Mouse (Mus musculus) embryonic facial prominence, embryonic 12.5 days (tissue): ENCODE data around the gene Lman1l. TPM values are rescaled to one million over a fixed set of nuclear protein-coding genes. Genes with fewer than 3 reads are reported as not detected.

Source experiments
- ATAC-seq: fragments of 200-750 bp; cut with Nextera tagmentation; 2 replicates; pipeline ENCODE4 v1.8.0; 2017; ENCODE audit not compliant: insufficient number of reproducible peaks, insufficient read depth, low FRiP score, low TSS enrichment
- H3K27ac ChIP-seq: fragments of 300-500 bp; sonication (generic); 2 replicates; pipeline ENCODE4 v1.5.1; 2016; ENCODE audit warnings: mild to moderate bottlenecking
- H3K27me3 ChIP-seq: fragments of 300-500 bp; sonication (generic); 2 replicates; pipeline ENCODE4 v1.6.1; 2016; ENCODE audit warnings: mild to moderate bottlenecking, moderate library complexity
- H3K36me3 ChIP-seq: fragments of 300-500 bp; sonication (generic); 2 replicates; pipeline ENCODE4 v1.6.1; 2016; ENCODE audit warnings: mild to moderate bottlenecking
- H3K4me1 ChIP-seq: fragments of 300-500 bp; sonication (generic); 2 replicates; pipeline ENCODE4 v1.6.1; 2016
- H3K4me2 ChIP-seq: fragments of 300-500 bp; sonication (generic); replicated peaks from 2 replicates; pipeline ENCODE4 v1.6.1; 2016; ENCODE audit warnings: mild to moderate bottlenecking, moderate library complexity
- H3K4me3 ChIP-seq: fragments of 300-500 bp; sonication (generic); 2 replicates; pipeline ENCODE4 v1.5.1; 2016; ENCODE audit warnings: mild to moderate bottlenecking
- H3K9ac ChIP-seq: fragments of 300-500 bp; sonication (generic); 2 replicates; pipeline ENCODE4 v1.6.1; 2016; ENCODE audit warnings: mild to moderate bottlenecking, moderate library complexity
- H3K9me3 ChIP-seq: fragments of 300-500 bp; sonication (generic); 2 replicates; pipeline ENCODE4 v1.6.1; 2016; ENCODE audit warnings: mild to moderate bottlenecking, moderate library complexity
- WGBS: fragments of 180-500 bp; shearing (Covaris S2); methylation state at CpG from one replicate; pipeline ENCODE4 v1.1.7; 2016; 5-methylcytosine and 5-hydroxymethylcytosine counted together
- polyA plus RNA-seq: library from polyadenylated mRNA; unstranded; fragments of >200 nt; fragmentation: Nextera tagmentation; extraction: Ambion mirVana; gene quantifications from 2 replicates; pipeline ENCODE4 v1.2.1, GENCODE M21; 2016

The Lman1l gene
- polyA plus RNA-seq, 1 experiment from 2014 or later = not detected

DNA sequence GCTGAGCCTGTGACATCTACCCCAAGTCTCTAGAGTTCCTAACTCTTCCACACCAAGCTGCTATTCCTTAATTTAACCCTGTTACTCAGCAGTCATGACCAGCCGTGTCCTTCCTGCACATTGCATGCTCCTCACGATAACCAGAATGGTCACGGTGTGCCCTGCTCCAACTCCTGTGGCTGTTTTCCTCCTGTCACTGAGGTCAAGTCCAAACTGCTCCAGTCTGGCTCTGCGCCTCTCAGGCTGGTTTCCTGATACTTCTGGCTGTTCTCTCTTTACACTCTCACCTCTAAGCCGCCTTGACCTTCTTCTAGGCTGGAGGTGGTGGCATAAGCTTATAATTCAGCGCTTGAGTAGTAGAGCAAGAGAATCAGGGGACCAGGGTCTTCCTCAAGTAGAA, 52.1 kb downstream of the Lman1l start:
- no peak overlapping the region for H3K9ac ChIP-seq
- peaks cover 25% of the 10 kb centered on the region for H3K36me3 ChIP-seq
- no peak overlapping the region for H3K27ac ChIP-seq
- WGBS = 93% methylated on average over 6 of the region's 6 CpGs
- ATAC-seq = no peak
- no peak overlapping the region for H3K4me2 ChIP-seq
- H3K27me3 ChIP-seq = no peaks in the 10 kb centered on the region
- peaks cover 7% of the 10 kb centered on the region; the same call in 1 of the 2 replicates for H3K4me1 ChIP-seq
- H3K4me3 ChIP-seq = no peak overlapping the region
- no peaks in the 10 kb centered on the region for H3K9me3 ChIP-seq

DNA sequence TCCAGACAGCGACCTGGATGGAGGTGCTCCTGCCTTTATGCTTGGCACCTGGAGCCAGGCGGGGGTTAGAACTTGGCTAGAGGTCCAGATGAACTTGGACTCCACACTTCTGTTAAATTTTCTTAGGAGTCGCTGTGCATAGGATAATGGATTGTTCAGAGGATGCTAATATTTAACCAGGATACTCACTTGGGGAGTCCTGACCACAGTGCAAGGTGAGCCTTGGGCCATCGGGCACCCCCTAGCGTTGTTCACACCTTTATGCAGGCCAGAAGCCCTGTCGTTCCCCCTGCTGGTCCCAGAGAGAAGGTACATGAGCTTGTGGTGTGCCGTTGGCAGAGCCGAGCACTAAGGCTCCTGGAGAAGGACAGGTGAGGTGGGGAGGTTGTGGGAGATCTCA, 53.7 kb downstream of the Lman1l start:
- Histone ChIP-seq H3K4me2 (no peak overlapping the region), H3K9ac (no peak overlapping the region), H3K27me3 (no peaks in the 10 kb centered on the region), H3K4me1 (peaks cover 16% of the 10 kb centered on the region), H3K9me3 (no peaks in the 10 kb centered on the region), H3K4me3 (no peak overlapping the region), H3K36me3 (peaks cover 25% of the 10 kb centered on the region), H3K27ac (no peak overlapping the region)
- WGBS = 55% methylated on average over 8 of the region's 8 CpGs
- ATAC-seq = no peak

DNA sequence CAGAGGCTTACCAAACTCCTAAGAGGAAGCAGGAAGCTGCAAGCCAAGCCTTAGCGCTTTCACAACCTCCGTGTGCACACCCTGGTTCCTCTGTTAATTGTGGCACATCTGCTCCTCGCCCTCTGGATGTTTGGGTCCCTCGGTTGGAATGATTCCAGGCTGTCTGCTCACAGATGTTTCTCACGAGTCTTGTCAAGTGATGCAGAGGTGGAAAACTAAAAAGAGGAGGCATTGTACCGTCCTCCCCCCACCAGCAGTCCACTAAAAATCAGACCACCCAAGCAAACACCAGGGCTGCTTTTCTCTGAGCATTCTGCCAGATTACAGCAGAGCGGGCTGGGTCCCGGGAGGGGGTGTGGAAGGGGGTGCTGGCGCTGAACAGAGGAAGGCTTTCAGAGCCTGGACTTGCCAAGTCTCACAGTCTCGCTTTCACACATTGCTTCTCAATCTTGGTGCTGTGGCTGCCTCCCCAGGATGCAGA, 54.8 kb downstream of the Lman1l start:
- ATAC-seq = no peak; the same call in 1 of the 2 replicates
- H3K4me1 ChIP-seq = peaks cover 22% of the 10 kb centered on the region
- 32% methylated on average over 10 of the region's 10 CpGs for WGBS

DNA sequence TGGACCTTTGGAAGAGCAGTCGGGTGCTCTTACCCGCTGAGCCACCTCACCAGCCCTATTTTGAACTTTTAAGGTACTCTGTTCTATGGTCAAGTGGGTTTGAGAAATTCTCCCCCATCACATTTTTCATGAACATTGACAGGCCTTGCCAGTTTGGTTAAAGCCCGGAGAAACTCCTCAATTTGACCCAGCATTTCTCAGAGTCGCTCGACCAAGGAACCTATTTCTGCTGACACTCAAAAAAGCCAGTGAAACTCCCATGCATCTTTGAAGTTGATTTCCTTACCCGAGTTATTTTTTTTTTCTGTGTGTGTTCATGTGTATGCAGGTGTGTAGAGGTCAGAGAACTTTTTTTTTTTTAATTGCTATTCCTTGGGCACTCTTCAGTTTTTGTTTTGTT, 56.0 kb downstream of the Lman1l start:
- ATAC-seq = no peak
- Histone ChIP-seq H3K4me2 (no peak overlapping the region), H3K36me3 (peaks cover 17% of the 10 kb centered on the region), H3K4me1 (peaks cover 22% of the 10 kb centered on the region), H3K9ac (no peak overlapping the region), H3K4me3 (no peak overlapping the region), H3K9me3 (no peaks in the 10 kb centered on the region), H3K27me3 (no peaks in the 10 kb centered on the region), H3K27ac (no peak overlapping the region)
- 87% methylated on average over 6 of the region's 6 CpGs for WGBS

More for the DNA sequence above, 54.8 kb downstream of the Lman1l start:
- no peaks in the 10 kb centered on the region for H3K9me3 ChIP-seq
- no peaks in the 10 kb centered on the region for H3K27me3 ChIP-seq
- H3K36me3 ChIP-seq = peaks cover 20% of the 10 kb centered on the region
- H3K4me2 ChIP-seq = no peak overlapping the region
- H3K9ac ChIP-seq = no peak overlapping the region; the same call in 1 of the 2 replicates
- H3K27ac ChIP-seq = no peak overlapping the region
- no peak overlapping the region for H3K4me3 ChIP-seq

DNA sequence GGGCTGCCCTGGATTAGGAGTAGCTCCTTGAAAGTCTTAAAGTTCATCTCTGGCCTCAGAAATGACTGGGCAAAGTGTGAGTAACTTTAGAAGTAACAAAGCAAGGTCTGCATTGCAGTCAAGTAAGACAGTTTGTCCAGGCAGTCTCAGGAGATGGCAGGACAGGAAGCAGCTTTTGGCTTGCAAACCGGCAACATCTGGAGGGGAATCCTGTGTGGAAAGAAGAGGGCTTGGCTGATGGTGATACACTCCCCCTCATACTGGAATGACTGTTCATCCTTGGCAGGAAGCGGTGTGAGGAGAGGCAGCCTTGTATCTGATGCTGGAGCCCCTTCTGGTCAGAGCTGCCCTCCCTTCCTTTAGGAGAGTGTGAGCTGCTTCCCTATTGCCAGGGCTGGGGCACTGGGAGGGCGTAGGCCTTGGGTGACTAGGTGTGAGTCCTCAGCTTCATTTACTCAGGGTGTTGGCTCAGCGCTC, 57.6 kb downstream of the Lman1l start:
- WGBS = 70% methylated on average over 4 of the region's 4 CpGs
- Histone ChIP-seq H3K4me2 (no peak overlapping the region), H3K27ac (no peak overlapping the region), H3K9me3 (no peaks in the 10 kb centered on the region), H3K9ac (no peak overlapping the region), H3K4me1 (peaks cover 22% of the 10 kb centered on the region), H3K27me3 (no peaks in the 10 kb centered on the region), H3K4me3 (no peak overlapping the region), H3K36me3 (0 out of 2 replicates have a peak, but pooled peaks cover under 1% of the 10 kb centered on the region)
- no peak for ATAC-seq

DNA sequence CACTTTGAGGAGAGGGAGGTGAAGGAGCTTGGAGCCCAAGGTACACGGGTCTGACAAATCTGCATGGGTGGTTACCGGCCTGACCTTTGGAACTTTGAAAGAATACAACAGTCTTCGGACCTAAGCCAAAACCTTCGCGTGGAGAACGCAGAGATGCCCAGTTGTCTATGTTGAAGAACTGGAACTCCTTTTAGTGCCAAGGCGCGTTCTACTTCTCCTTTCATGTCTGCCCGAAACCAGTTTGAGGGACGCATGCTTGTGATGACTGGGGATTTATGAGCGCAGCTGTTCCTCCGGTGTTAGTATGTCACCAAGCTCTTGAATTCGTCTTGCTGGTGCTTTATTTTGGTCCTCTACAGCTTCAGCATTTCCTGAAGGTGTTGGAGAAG, 58.9 kb downstream of the Lman1l start:
- Histone ChIP-seq H3K9ac (no peak overlapping the region), H3K4me1 (peaks cover 22% of the 10 kb centered on the region), H3K4me3 (peak overlapping the region; percentile 74), H3K9me3 (no peaks in the 10 kb centered on the region), H3K27me3 (no peaks in the 10 kb centered on the region), H3K4me2 (peak overlapping the region; percentile 75), H3K27ac (no peak overlapping the region), H3K36me3 (no peaks in the 10 kb centered on the region)
- WGBS = 84% methylated on average over 13 of the region's 13 CpGs
- ATAC-seq = no peak

DNA sequence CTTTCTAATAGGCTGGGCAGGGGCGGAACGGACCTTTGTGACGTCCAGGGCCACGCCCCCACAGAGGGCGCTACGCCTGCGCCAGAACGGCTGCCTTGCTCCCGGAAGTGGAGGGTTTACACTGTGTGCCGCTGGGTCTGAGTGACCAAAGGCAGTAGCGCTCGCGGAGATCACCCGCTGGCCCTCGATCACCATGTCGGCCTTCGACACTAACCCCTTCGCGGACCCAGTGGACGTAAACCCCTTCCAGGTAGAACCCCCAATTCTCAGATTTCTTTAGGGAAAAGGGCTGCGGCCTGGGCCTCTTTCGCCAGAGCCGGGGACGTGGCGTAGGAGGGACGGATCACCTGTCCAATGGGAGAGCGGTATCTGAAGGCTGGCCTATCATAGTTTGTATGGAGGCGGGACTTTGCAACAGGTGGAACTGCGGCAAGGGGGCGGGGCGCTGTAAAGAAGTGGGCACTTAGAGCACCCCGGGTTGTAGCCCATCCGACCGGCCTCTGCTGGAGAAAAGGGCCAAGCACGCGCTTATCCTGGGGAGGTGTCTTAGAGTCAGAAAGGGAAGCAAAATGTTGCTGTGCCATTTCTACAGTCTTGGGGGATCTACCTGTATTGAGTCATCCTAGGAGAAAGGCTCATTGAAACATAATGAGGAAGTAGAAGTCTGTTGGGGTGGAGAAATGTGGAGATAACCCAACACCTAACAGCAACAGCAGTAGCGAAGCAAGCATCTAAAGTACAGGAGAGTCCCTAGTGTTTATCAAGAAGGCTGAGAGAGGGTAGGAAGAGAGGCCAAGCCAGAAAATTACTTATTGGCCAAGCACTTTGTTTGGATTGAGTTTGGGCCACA, 59.5 kb downstream of the Lman1l start, which contains the start of gene Scamp2:
Gene Scamp2, plus strand, starts transcription at position 83 of the 850 bp plus-strand sequence.
- peak; percentile 99 for ATAC-seq
- Histone ChIP-seq H3K9ac (peak within 1 kb of the TSS; percentile 49), H3K4me2 (peak within 1 kb of the TSS; percentile 75), H3K9me3 (no peaks in the 10 kb centered on the region), H3K27ac (peak within 1 kb of the TSS; percentile 46; the same call in 1 of the 2 replicates), H3K4me3 (peak within 1 kb of the TSS; percentile 74), H3K36me3 (no peaks in the 10 kb centered on the region), H3K27me3 (no peaks in the 10 kb centered on the region), H3K4me1 (peaks cover 21% of the 10 kb centered on the region)
- WGBS = under 1% methylated on average over 37 of the region's 37 CpGs

DNA sequence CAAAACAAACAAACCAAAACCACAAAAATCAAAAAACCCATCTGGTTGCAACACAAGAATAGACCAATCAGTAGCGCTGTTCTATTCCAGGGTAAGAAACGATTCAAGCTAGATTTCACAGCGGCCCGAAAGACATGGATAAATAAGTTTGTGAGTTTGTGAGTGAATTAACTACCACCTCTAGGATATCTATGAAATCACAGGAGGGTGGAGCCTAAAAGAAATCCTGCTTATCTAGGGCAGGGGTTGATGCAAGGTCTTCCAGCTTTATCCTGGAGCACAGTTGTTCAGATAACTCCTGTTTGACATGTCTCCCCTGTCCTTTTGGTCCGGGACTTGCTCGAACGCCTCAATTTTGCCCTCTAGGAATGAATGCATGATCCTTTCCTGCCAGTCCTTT, 60.3 kb downstream of the Lman1l start:
- ATAC-seq = no peak
- no peaks in the 10 kb centered on the region for H3K9me3 ChIP-seq

DNA sequence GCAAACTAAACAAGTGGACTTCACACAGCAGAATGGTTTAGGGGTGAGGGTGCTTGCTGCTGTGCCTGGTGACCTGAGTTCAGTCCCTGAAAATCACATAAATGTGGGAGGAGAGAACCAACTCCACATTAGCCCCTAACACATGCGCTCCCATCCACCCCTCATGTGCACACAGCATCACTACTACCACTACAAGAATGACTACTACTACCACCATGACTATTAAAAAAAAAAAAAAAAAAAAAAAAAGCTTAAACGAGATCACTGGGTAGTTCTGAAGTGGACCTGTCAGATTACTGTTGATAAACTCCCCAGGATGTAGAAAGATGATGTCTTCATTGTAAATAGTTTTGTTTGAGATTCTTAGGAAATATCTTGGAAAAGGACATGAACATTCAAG, 61.0 kb downstream of the Lman1l start:
- Histone ChIP-seq H3K9me3 (no peaks in the 10 kb centered on the region), H3K9ac (no peak overlapping the region), H3K4me1 (peaks cover 15% of the 10 kb centered on the region), H3K36me3 (no peaks in the 10 kb centered on the region), H3K4me3 (no peak overlapping the region), H3K27ac (no peak overlapping the region), H3K27me3 (no peaks in the 10 kb centered on the region), H3K4me2 (no peak overlapping the region)
- WGBS = 68% methylated on average over 2 of the region's 2 CpGs
- no peak for ATAC-seq

More for the DNA sequence above, 60.3 kb downstream of the Lman1l start:
- Histone ChIP-seq H3K4me3 (peak overlapping the region; percentile 74), H3K9ac (peak overlapping the region; percentile 49), H3K27ac (peak overlapping the region; percentile 46; the same call in 1 of the 2 replicates), H3K4me2 (peak overlapping the region; percentile 75), H3K27me3 (no peaks in the 10 kb centered on the region), H3K4me1 (peaks cover 15% of the 10 kb centered on the region), H3K36me3 (no peaks in the 10 kb centered on the region)
- 32% methylated on average over 7 of the region's 7 CpGs for WGBS

DNA sequence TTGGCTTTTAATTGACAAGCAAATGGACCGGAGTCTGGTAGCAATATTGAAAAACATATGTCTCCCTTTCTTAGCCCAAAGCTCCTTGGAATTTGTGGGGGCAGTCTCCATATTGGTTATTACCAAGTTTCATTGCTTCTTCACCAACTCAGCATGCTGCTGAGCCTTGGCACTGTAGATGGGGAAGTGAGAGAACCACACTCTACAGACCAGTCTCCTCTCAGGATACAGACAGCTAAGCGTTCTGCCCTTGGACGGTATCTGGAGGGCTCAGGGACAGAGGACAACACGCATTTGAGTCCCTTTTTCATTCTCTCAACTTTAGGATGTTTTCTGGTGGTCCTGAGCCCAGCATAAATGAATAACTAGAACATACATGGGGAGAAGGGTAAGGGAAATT, 61.9 kb downstream of the Lman1l start:
- Histone ChIP-seq H3K27ac (no peak overlapping the region), H3K36me3 (no peaks in the 10 kb centered on the region), H3K4me1 (peaks cover 15% of the 10 kb centered on the region), H3K9ac (no peak overlapping the region), H3K4me2 (no peak overlapping the region), H3K9me3 (no peaks in the 10 kb centered on the region), H3K4me3 (no peak overlapping the region), H3K27me3 (no peaks in the 10 kb centered on the region)
- 82% methylated on average over 4 of the region's 4 CpGs for WGBS
- no peak for ATAC-seq

DNA sequence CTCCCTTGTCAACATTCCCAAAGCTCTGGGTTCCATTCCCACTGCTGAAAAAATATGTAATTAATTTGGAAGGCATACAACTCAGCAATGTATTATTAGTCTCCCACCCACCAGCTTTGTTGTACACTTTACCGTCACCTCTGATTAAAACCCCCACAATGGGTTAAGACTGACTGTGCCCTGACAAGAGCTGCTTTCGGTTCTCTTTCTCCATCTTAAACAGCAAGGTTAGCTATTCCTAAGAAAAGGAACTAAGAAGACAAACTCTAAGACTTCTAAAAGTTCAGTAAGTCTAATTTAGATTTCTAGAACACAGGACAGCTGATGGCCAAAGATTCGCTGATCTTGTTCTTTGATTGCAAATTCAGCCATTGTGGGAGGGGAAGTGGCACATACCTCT, 63.4 kb downstream of the Lman1l start:
- 79% methylated on average over 3 of the region's 3 CpGs for WGBS
- Histone ChIP-seq H3K9me3 (no peaks in the 10 kb centered on the region), H3K4me3 (no peak overlapping the region), H3K27ac (no peak overlapping the region), H3K4me2 (no peak overlapping the region), H3K9ac (no peak overlapping the region), H3K36me3 (no peaks in the 10 kb centered on the region), H3K4me1 (peaks cover 7% of the 10 kb centered on the region), H3K27me3 (no peaks in the 10 kb centered on the region)
- no peak for ATAC-seq
